Mouse (Mus musculus): ENCODE measurements around the gene Rfc3.
"Not testable (repeated sequence)": the region's sequence is repeated elsewhere in the genome, so short reads cannot be mapped to it uniquely, and the experiment has no call there.

Rfc3 gene

GRCm38 (mm10) chr5:151650700-151651410 is at the start of gene Rfc3:
Rfc3 (minus strand) TSS chr5:151651242.
- peak; percentile 90 for DNase-seq (ENCODE audit: low read depth)

GRCm38 (mm10) chr5:151693636-151694035 is 42.6 kb upstream of the Rfc3 start:
- not testable (repeated sequence) for DNase-seq (ENCODE audit: low read depth)

- DNase-seq (ENCODE audit: low read depth) = peak; percentile 60
Observed at GRCm38 (mm10) chr5:151686606-151687525, 35.8 kb upstream of the Rfc3 start.

GRCm38 (mm10) chr5:151662207-151662606 is 11.2 kb upstream of the Rfc3 start:
- DNase-seq (ENCODE audit: low read depth) = no peak

- no peak for DNase-seq (ENCODE audit: low read depth)
Observed at GRCm38 (mm10) chr5:151651411-151651784, 356 bp upstream of the Rfc3 start.

- DNase-seq (ENCODE audit: low read depth) = no peak
Observed at GRCm38 (mm10) chr5:151644845-151645244, 6.2 kb downstream of the Rfc3 start.

GRCm38 (mm10) chr5:151642867-151643266 is 8.2 kb downstream of the Rfc3 start:
- no peak for DNase-seq (ENCODE audit: low read depth)

GRCm38 (mm10) chr5:151642102-151642501 is 8.9 kb downstream of the Rfc3 start:
- no peak for DNase-seq (ENCODE audit: low read depth)

- no peak for DNase-seq (ENCODE audit: low read depth)
Observed at GRCm38 (mm10) chr5:151605921-151606320, 45.1 kb downstream of the Rfc3 start, which contains the start of gene Vmn2r18. Vmn2r18 (minus strand) TSS chr5:151606021.

GRCm38 (mm10) chr5:151601696-151602095 is 49.3 kb downstream of the Rfc3 start:
- no peak for DNase-seq (ENCODE audit: low read depth)

All from c-Kit-positive CD71-negative TER-119-negative erythroid progenitor cells, embryonic 14.5 days (primary cell).